Mouse (Mus musculus): ENCODE measurements around the gene Shf. TPM values are rescaled to one million over a fixed set of nuclear protein-coding genes. Genes with fewer than 3 reads are reported as not detected.

Shf gene
- polyA plus RNA-seq, 1 experiment from 2014 or later = 2.0 TPM

GRCm38 (mm10) chr2:122312722-122313417, 56.1 kb downstream of the Shf start:
- Histone ChIP-seq H3K27ac (ENCODE audit: low read depth, low read length) (no peak overlapping the region), H3K9me3 (ENCODE audit: control insufficient read depth) (no peaks in the 10 kb centered on the region), H3K27me3 (replicated peaks; ENCODE audit: control insufficient read depth, insufficient read depth, low read length) (peaks cover 51% of the 10 kb centered on the region), H3K4me1 (replicated peaks; ENCODE audit: control insufficient read depth, insufficient read depth, low read length) (no peaks in the 10 kb centered on the region; the same call in 1 of the 2 replicates), H3K9ac (ENCODE audit: low read depth, low read length) (no peak overlapping the region), H3K36me3 (ENCODE audit: control insufficient read depth, insufficient read depth) (no peaks in the 10 kb centered on the region), H3K4me3 (ENCODE audit: low read depth, low read length) (peak overlapping the region; percentile 29), H3K4me2 (replicated peaks; ENCODE audit: low read depth) (peak overlapping the region; percentile 68)
- 3% methylated on average over 27 of the region's 27 CpGs for WGBS
- TF ChIP-seq CTCF (IDR thresholded peaks at IDR 0.05; ENCODE audit: low read depth) = peak; percentile 78
- ATAC-seq = peak; percentile 58; the same call in 1 of the 2 replicates

- ATAC-seq = no peak
- no peak overlapping the region for H3K4me3 ChIP-seq (ENCODE audit: low read depth, low read length)
- no peaks in the 10 kb centered on the region; the same call in 1 of the 2 replicates for H3K4me1 ChIP-seq (replicated peaks; ENCODE audit: control insufficient read depth, insufficient read depth, low read length)
- no peaks in the 10 kb centered on the region for H3K9me3 ChIP-seq (ENCODE audit: control insufficient read depth)
- no peak overlapping the region for H3K27ac ChIP-seq (ENCODE audit: low read depth, low read length)
- no peak overlapping the region for H3K4me2 ChIP-seq (replicated peaks; ENCODE audit: low read depth)
- H3K9ac ChIP-seq (ENCODE audit: low read depth, low read length) = no peak overlapping the region
- no peaks in the 10 kb centered on the region for H3K36me3 ChIP-seq (ENCODE audit: control insufficient read depth, insufficient read depth)
- 55% methylated on average over 2 of the region's 2 CpGs for WGBS
- no peak for TF ChIP-seq CTCF (IDR thresholded peaks at IDR 0.05; ENCODE audit: low read depth)
- H3K27me3 ChIP-seq (replicated peaks; ENCODE audit: control insufficient read depth, insufficient read depth, low read length) = peaks cover 52% of the 10 kb centered on the region
Observed at GRCm38 (mm10) chr2:122311561-122311960, 57.4 kb downstream of the Shf start.

GRCm38 (mm10) chr2:122309647-122310046, 59.3 kb downstream of the Shf start:
- H3K27ac ChIP-seq (ENCODE audit: low read depth, low read length) = no peak overlapping the region
- no peaks in the 10 kb centered on the region for H3K36me3 ChIP-seq (ENCODE audit: control insufficient read depth, insufficient read depth)
- no peak overlapping the region for H3K4me2 ChIP-seq (replicated peaks; ENCODE audit: low read depth)
- H3K9me3 ChIP-seq (ENCODE audit: control insufficient read depth) = no peaks in the 10 kb centered on the region
- no peak overlapping the region for H3K9ac ChIP-seq (ENCODE audit: low read depth, low read length)
- WGBS = 45% methylated on average over 3 of the region's 3 CpGs
- peaks cover 52% of the 10 kb centered on the region for H3K27me3 ChIP-seq (replicated peaks; ENCODE audit: control insufficient read depth, insufficient read depth, low read length)
- ATAC-seq = no peak
- no peak overlapping the region for H3K4me3 ChIP-seq (ENCODE audit: low read depth, low read length)
- H3K4me1 ChIP-seq (replicated peaks; ENCODE audit: control insufficient read depth, insufficient read depth, low read length) = no peaks in the 10 kb centered on the region; the same call in 1 of the 2 replicates
- peak; percentile 46 for TF ChIP-seq CTCF (IDR thresholded peaks at IDR 0.05; ENCODE audit: low read depth)

GRCm38 (mm10) chr2:122306184-122306583, 62.8 kb downstream of the Shf start:
- Histone ChIP-seq H3K9me3 (ENCODE audit: control insufficient read depth) (no peaks in the 10 kb centered on the region), H3K9ac (ENCODE audit: low read depth, low read length) (no peak overlapping the region), H3K4me2 (replicated peaks; ENCODE audit: low read depth) (no peak overlapping the region), H3K4me3 (ENCODE audit: low read depth, low read length) (no peak overlapping the region), H3K27ac (ENCODE audit: low read depth, low read length) (no peak overlapping the region), H3K4me1 (replicated peaks; ENCODE audit: control insufficient read depth, insufficient read depth, low read length) (peaks cover 8% of the 10 kb centered on the region; the same call in 1 of the 2 replicates), H3K36me3 (ENCODE audit: control insufficient read depth, insufficient read depth) (no peaks in the 10 kb centered on the region), H3K27me3 (replicated peaks; ENCODE audit: control insufficient read depth, insufficient read depth, low read length) (peaks cover 49% of the 10 kb centered on the region)
- WGBS = 39% methylated on average over 4 of the region's 4 CpGs
- ATAC-seq = no peak
- no peak for TF ChIP-seq CTCF (IDR thresholded peaks at IDR 0.05; ENCODE audit: low read depth)

- no peak for ATAC-seq
- 85% methylated on average over 16 of the region's 16 CpGs for WGBS
- H3K27me3 ChIP-seq (replicated peaks; ENCODE audit: control insufficient read depth, insufficient read depth, low read length) = peaks cover 53% of the 10 kb centered on the region
- H3K4me3 ChIP-seq (ENCODE audit: low read depth, low read length) = no peak overlapping the region
- H3K27ac ChIP-seq (ENCODE audit: low read depth, low read length) = no peak overlapping the region
- no peaks in the 10 kb centered on the region for H3K9me3 ChIP-seq (ENCODE audit: control insufficient read depth)
- H3K4me2 ChIP-seq (replicated peaks; ENCODE audit: low read depth) = no peak overlapping the region
- H3K9ac ChIP-seq (ENCODE audit: low read depth, low read length) = no peak overlapping the region
- no peaks in the 10 kb centered on the region for H3K36me3 ChIP-seq (ENCODE audit: control insufficient read depth, insufficient read depth)
- H3K4me1 ChIP-seq (replicated peaks; ENCODE audit: control insufficient read depth, insufficient read depth, low read length) = peaks cover 12% of the 10 kb centered on the region; the same call in 1 of the 2 replicates
- TF ChIP-seq CTCF (IDR thresholded peaks at IDR 0.05; ENCODE audit: low read depth) = no peak
Observed at GRCm38 (mm10) chr2:122305097-122305892, 63.7 kb downstream of the Shf start.

GRCm38 (mm10) chr2:122304544-122304943, 64.4 kb downstream of the Shf start:
- Histone ChIP-seq H3K27ac (ENCODE audit: low read depth, low read length) (no peak overlapping the region), H3K4me1 (replicated peaks; ENCODE audit: control insufficient read depth, insufficient read depth, low read length) (peaks cover 12% of the 10 kb centered on the region; the same call in 1 of the 2 replicates), H3K27me3 (replicated peaks; ENCODE audit: control insufficient read depth, insufficient read depth, low read length) (peaks cover 61% of the 10 kb centered on the region), H3K36me3 (ENCODE audit: control insufficient read depth, insufficient read depth) (no peaks in the 10 kb centered on the region), H3K4me3 (ENCODE audit: low read depth, low read length) (no peak overlapping the region), H3K9me3 (ENCODE audit: control insufficient read depth) (no peaks in the 10 kb centered on the region), H3K4me2 (replicated peaks; ENCODE audit: low read depth) (no peak overlapping the region), H3K9ac (ENCODE audit: low read depth, low read length) (no peak overlapping the region)
- TF ChIP-seq CTCF (IDR thresholded peaks at IDR 0.05; ENCODE audit: low read depth) = no peak
- ATAC-seq = no peak
- WGBS = 87% methylated on average over 6 of the region's 6 CpGs
